Mouse (Mus musculus) midbrain, postnatal 0 days (tissue): ENCODE data around the gene Dennd5b. TPM values are rescaled to one million over a fixed set of nuclear protein-coding genes. Genes with fewer than 3 reads are reported as not detected.
A peak's percentile ranks its signal among the peaks of the same experiment; 100 is the strongest.

Source experiments
- ATAC-seq: fragments of 200-750 bp; cut with Nextera tagmentation; 2 replicates; pipeline ENCODE4 v1.8.0; 2017; ENCODE audit warnings: moderate number of reproducible peaks, mild to moderate bottlenecking, moderate TSS enrichment, moderate library complexity; ENCODE audit not compliant: low FRiP score
- DNase-seq: peaks from one replicate; pipeline ENCODE4 v3.0.0-alpha.2; 2015; ENCODE audit warnings: low spot score
- H3K27ac ChIP-seq: fragments of 300-500 bp; sonication (generic); 2 replicates; pipeline ENCODE4 v1.5.1; 2014; ENCODE audit warnings: low read depth, mild to moderate bottlenecking, low read length, mixed read lengths
- H3K27me3 ChIP-seq: fragments of 300-500 bp; sonication (generic); 2 replicates; pipeline ENCODE4 v1.6.1; 2014; ENCODE audit warnings: low read length, control low read depth, mixed read lengths; ENCODE audit not compliant: insufficient read depth
- H3K36me3 ChIP-seq: fragments of 300-500 bp; sonication (generic); 2 replicates; pipeline ENCODE4 v1.6.1; 2014; ENCODE audit warnings: low read length, control low read depth, mixed read lengths; ENCODE audit not compliant: insufficient read depth
- H3K4me1 ChIP-seq: fragments of 300-500 bp; sonication (generic); 2 replicates; pipeline ENCODE4 v1.6.1; 2014; ENCODE audit warnings: mild to moderate bottlenecking, control low read depth, antibody characterized with exemption, low read length, mixed read lengths; ENCODE audit not compliant: insufficient read depth
- H3K4me2 ChIP-seq: fragments of 300-500 bp; sonication (generic); 2 replicates; pipeline ENCODE4 v1.6.1; 2014; ENCODE audit warnings: low read depth, mild to moderate bottlenecking, low read length, mixed read lengths; ENCODE audit not compliant: poor library complexity, severe bottlenecking
- H3K4me3 ChIP-seq: fragments of 300-500 bp; sonication (generic); 2 replicates; pipeline ENCODE4 v1.5.1; 2014; ENCODE audit warnings: low read depth, mild to moderate bottlenecking, low read length, moderate library complexity
- H3K9ac ChIP-seq: fragments of 300-500 bp; sonication (generic); replicated peaks from 2 replicates; pipeline ENCODE4 v1.6.1; 2014; ENCODE audit warnings: mild to moderate bottlenecking, low read length, moderate library complexity, mixed read lengths; ENCODE audit not compliant: poor library complexity, severe bottlenecking
- H3K9me3 ChIP-seq: fragments of 300-500 bp; sonication (generic); 2 replicates; pipeline ENCODE4 v1.6.1; 2016; ENCODE audit warnings: low read length, control low read depth
- CTCF ChIP-seq: IDR thresholded peaks from 2 replicates; pipeline ENCODE4 v1.5.1; 2016; ENCODE audit warnings: antibody characterized with exemption, mild to moderate bottlenecking
- WGBS: fragments of 180-500 bp; shearing (Covaris S2); extraction: QIAGEN DNeasy Blood & Tissue Kit; methylation state at CpG from one replicate; pipeline ENCODE4 v1.1.7; 2014; 5-methylcytosine and 5-hydroxymethylcytosine counted together
- polyA plus RNA-seq: library from polyadenylated mRNA; unstranded; fragments of >200 nt; fragmentation: Nextera tagmentation; extraction: Ambion mirVana; gene quantifications from 2 replicates; pipeline ENCODE4 v1.2.1, GENCODE M21; 2015
- total RNA-seq: library from RNA; depleted of rRNA; stranded (reverse); fragments of >200 nt; gene quantifications from 2 replicates; pipeline ENCODE4 v1.2.3, GENCODE M21; 2014

Dennd5b gene
- total and polyA plus RNA-seq, 2 experiments from 2014 or later = 11.0 to 47.1 TPM

DNA sequence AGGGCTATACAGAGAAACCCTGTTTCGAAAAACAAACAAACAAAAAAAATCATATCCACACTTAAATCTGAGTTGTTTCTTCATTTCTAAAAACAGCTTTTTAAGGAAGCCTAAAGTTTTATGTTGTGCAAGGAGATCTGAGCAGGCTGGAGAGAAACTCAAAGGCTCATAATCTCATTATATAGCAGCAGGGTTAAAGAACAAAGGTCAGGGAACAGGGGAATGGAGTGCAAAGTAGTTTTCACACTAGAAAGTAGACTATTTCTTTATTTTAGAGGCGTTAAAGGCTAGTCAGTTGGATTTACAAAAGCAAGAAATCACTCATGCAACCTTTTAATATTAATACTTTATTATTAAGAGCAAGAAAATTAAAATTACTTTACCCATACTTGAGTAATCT is 5.2 kb downstream of the Dennd5b start:
- TF ChIP-seq CTCF = no peak
- no peak overlapping the region for H3K4me3 ChIP-seq

DNA sequence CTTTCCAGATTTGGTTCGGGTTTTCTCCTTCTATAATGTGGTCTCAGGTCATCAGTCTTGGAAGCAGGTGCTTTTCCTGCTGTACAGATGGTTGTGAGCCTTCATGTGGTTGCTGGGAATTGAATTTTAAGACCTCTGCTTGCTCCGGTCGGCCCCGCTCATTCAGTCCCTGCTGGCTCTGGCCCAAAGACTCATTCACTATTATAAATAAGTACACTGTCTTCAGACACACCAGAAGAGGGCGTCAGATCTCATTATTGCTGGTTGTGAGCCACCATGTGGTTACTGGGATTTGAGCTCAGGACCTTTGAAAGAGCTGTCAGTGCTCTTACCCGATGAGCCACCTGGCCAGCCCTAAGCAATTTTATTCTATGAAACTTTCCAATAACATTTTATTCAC is 6.1 kb downstream of the Dennd5b start:
- H3K9ac ChIP-seq = no peak overlapping the region
- H3K4me3 ChIP-seq = no peak overlapping the region
- DNase-seq = peak; percentile 15
- no peaks in the 10 kb centered on the region for H3K9me3 ChIP-seq
- WGBS = 58% methylated on average over 6 of the region's 6 CpGs
- no peak for ATAC-seq
- 0 out of 2 replicates have a peak, but pooled peaks have one; percentile 18 for TF ChIP-seq CTCF
- H3K27me3 ChIP-seq = no peaks in the 10 kb centered on the region
- no peak overlapping the region for H3K27ac ChIP-seq
- no peaks in the 10 kb centered on the region for H3K36me3 ChIP-seq
- no peak overlapping the region for H3K4me2 ChIP-seq
- H3K4me1 ChIP-seq = no peaks in the 10 kb centered on the region

More for the DNA sequence above, 5.2 kb downstream of the Dennd5b start:
- Histone ChIP-seq H3K36me3 (no peaks in the 10 kb centered on the region), H3K9ac (no peak overlapping the region), H3K4me2 (no peak overlapping the region), H3K27ac (no peak overlapping the region), H3K4me1 (no peaks in the 10 kb centered on the region), H3K27me3 (no peaks in the 10 kb centered on the region), H3K9me3 (no peaks in the 10 kb centered on the region)
- no peak for ATAC-seq
- no peak for DNase-seq
- WGBS = 89% methylated on average over 2 of the region's 2 CpGs

DNA sequence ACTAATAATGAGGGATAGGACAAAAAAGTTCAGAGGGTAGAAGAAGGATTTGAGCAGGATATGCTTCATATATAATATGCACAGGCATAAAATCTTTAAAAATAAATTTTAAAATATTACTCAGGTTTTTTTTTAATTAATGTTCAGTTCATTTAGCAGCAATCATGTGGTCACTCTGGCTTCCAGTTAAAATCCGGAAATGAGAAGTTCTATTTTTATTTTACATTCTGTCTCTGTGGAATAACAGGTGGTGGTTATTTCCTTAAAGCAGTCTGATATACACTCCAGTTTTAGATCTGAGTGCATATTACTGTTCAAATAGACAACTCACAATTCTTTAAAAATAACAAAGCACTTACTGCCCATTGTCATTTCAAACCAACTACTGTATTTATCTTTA is 6.9 kb downstream of the Dennd5b start:
- Histone ChIP-seq H3K27me3 (no peaks in the 10 kb centered on the region), H3K9ac (no peak overlapping the region), H3K9me3 (no peaks in the 10 kb centered on the region), H3K27ac (no peak overlapping the region), H3K4me1 (no peaks in the 10 kb centered on the region), H3K36me3 (no peaks in the 10 kb centered on the region), H3K4me3 (no peak overlapping the region), H3K4me2 (no peak overlapping the region)
- DNase-seq (no peak), ATAC-seq (no peak)
- no peak for TF ChIP-seq CTCF
- 84% methylated on average over 1 of the region's 1 CpGs for WGBS

DNA sequence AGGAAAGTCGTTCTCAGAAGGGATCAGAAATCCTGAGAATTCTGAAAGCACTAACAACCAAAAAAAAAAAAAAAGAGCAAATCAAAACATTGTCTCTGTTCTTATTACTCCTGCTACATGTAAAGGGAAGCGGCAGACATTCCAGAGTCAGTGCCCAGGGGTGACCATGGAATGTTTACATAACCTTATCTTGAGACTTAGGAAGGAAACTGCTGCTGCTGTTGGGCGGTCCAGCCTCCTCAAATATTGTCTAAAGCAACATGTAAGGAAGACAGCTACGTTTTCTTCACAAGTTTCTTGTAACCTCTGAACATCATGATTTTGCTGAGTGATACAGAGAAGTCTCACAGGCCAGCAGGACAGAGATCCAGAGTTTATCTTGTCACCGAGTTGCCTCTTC is 8.0 kb downstream of the Dennd5b start:
- Histone ChIP-seq H3K36me3 (no peaks in the 10 kb centered on the region), H3K27me3 (no peaks in the 10 kb centered on the region), H3K27ac (no peak overlapping the region), H3K4me2 (no peak overlapping the region), H3K4me3 (no peak overlapping the region), H3K4me1 (no peaks in the 10 kb centered on the region), H3K9me3 (no peaks in the 10 kb centered on the region), H3K9ac (no peak overlapping the region)
- ATAC-seq (no peak), DNase-seq (no peak)
- 76% methylated on average over 5 of the region's 5 CpGs for WGBS
- TF ChIP-seq CTCF = no peak

DNA sequence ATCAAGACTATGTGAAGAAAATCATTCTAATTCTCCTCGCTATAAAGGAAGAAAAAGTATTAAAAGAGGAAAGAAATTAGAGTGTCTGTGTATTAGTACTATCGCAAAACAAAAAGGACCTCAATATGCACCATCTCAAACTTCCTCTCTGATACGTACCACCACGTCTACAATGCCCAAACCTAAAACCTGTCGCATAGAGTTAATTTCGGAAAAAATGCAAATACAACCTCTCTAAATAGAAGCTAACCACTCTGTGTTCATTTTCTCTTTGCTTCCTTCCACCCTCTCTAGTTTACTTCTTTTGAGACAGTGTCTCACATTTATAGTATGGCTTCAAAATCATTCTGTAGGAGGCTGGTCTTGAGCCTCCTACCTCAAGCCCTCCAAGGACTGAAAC is 9.1 kb downstream of the Dennd5b start:
- no peak for TF ChIP-seq CTCF
- Histone ChIP-seq H3K36me3 (no peaks in the 10 kb centered on the region), H3K9ac (no peak overlapping the region), H3K4me3 (no peak overlapping the region), H3K4me2 (no peak overlapping the region), H3K9me3 (no peaks in the 10 kb centered on the region), H3K27me3 (no peaks in the 10 kb centered on the region), H3K27ac (no peak overlapping the region), H3K4me1 (no peaks in the 10 kb centered on the region)
- no peak for ATAC-seq
- WGBS = 96% methylated on average over 6 of the region's 6 CpGs
- DNase-seq = no peak

DNA sequence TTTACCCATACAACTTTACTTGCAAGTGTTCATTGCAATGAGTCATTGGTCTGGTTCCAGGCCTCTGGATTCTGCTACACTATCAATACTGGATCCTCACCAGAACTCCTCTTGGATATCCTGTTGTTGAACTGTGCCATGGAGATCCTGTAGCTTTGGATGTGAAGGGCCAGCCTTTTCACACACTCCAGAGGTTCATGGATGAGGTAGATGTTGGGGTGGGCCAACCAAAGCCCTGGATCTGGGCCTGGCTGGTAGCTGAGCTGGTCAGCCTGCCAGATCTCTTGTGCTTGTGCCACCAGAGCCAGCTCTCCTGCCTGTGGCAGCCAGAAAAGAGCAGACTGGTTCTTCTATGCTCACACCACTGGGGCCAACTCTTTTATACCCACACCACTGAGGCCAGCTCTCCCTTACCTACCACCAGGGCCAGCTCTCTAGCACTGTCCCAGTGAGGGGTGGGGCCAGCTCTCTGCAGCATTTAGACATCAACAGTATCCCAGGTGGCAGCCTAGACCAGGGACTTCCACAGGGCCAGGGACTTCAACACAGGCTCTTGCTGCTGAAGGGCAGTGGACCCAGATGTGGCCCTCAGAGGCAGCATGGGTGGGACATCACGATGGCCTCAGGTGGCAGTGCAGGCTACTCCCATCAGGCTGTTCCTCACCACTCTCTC is 24.2 kb downstream of the Dennd5b start:
- Histone ChIP-seq H3K4me2 (no peak overlapping the region), H3K36me3 (peaks cover 10% of the 10 kb centered on the region; the same call in 1 of the 2 replicates), H3K4me1 (no peaks in the 10 kb centered on the region), H3K27me3 (no peaks in the 10 kb centered on the region), H3K27ac (no peak overlapping the region), H3K9me3 (no peaks in the 10 kb centered on the region), H3K4me3 (no peak overlapping the region), H3K9ac (no peak overlapping the region)
- WGBS = 91% methylated on average over 1 of the region's 1 CpGs
- no peak for TF ChIP-seq CTCF
- ATAC-seq (no peak), DNase-seq (no peak)
